In the genomic region with DNA sequence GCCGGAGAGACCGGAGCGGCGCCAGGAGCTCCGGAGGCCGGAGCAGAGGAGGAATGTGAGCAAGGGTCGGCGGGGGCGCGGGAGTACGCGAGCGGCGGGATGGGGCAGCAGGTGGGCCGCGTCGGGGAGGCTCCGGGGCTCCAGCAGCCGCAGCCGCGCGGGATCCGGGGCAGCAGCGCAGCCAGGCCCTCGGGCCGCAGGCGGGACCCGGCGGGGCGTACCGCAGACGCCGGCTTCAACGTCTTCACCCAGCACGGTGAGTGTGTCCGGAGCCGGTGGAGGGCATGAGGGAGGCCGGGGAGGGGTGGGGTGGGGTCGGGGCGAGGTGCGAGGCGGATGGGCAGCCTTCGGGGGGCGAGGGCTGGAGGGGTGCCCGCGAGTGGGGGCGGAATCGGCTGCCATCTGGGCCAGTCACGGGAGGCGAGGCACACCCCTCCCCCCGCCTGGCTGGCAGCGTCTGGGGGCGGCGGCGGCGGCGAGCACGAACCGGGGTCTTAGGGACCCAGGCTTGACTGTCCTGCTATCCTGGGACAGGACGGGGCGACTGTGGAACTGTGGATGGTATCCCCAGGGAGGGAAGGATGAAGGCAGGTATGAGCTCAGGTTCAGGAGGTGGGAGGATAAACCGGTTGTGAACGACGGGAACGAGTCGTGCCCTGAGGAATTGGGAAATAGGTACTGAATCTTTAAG, we compare ENCODE assay signal across 7 mouse cellular contexts. TPM values are rescaled to one million over a fixed set of nuclear protein-coding genes. Genes with fewer than 3 reads are reported as not detected.
A peak's percentile ranks its signal among the peaks of the same experiment; 100 is the strongest.
DNase-seq lines count a peak whose midpoint lies in the region; ATAC-seq and TF ChIP-seq lines count a peak whose summit lies in the region.

No protein-coding gene starts in this region.

- WGBS in intestine, embryonic 16.5 days, result under 1% methylated on average over 48 of the region's 66 CpGs
- WGBS in limb, embryonic 10.5 days, result under 1% methylated on average over 65 of the region's 66 CpGs
- WGBS in midbrain, embryonic 11.5 days, result under 1% methylated on average over 59 of the region's 66 CpGs
- under 1% methylated on average over 64 of the region's 66 CpGs for WGBS in spleen, adult 2 months

- no peak for TF ChIP-seq CTCF in spleen, adult 2 months (IDR thresholded peaks at IDR 0.05; ENCODE audit: extremely low read depth, insufficient read depth, insufficient read length, insufficient replicate concordance)

- H3K9ac ChIP-seq in intestine, embryonic 16.5 days (ENCODE audit: low read depth, low read length), result peak overlapping the region; percentile 97
- H3K9ac ChIP-seq in midbrain, embryonic 11.5 days (ENCODE audit: low read length), result peak overlapping the region; percentile 98

- H3K4me3 ChIP-seq in intestine, embryonic 16.5 days (ENCODE audit: low read length), result peak overlapping the region; percentile 80
- peak overlapping the region; percentile 98 for H3K4me3 ChIP-seq in limb, embryonic 10.5 days
- H3K4me3 ChIP-seq in midbrain, embryonic 11.5 days (ENCODE audit: low read depth, low read length), result peak overlapping the region; percentile 94
- peak overlapping the region; percentile 85 for H3K4me3 ChIP-seq in spleen, adult 2 months (ENCODE audit: extremely low read depth, insufficient read depth, insufficient read length)

- DNase-seq in adrenal gland, adult 2 months, result peak; percentile 78
- DNase-seq in embryo, embryonic 10 days (ENCODE audit: low spot score), result peak; percentile 50
- DNase-seq in gastrocnemius, postnatal 25 days, result peak; percentile 27
- peak; percentile 79 for DNase-seq in limb, embryonic 10.5 days (ENCODE audit: low spot score)
- DNase-seq in midbrain, embryonic 11.5 days (ENCODE audit: low spot score, missing footprints), result peak; percentile 97
- DNase-seq in spleen, adult 2 months (ENCODE audit: low read depth in 1 of 2, low spot score in 2 of 2), result peak in 1 of 2 experiments; percentile 43

- no peaks in the 10 kb centered on the region for H3K9me3 ChIP-seq in intestine, embryonic 16.5 days (ENCODE audit: control insufficient read depth, low read length)
- H3K9me3 ChIP-seq in limb, embryonic 10.5 days (replicated peaks), result no peaks in the 10 kb centered on the region
- H3K9me3 ChIP-seq in midbrain, embryonic 11.5 days (ENCODE audit: control insufficient read depth, low read length), result no peaks in the 10 kb centered on the region

- H3K27ac ChIP-seq in intestine, embryonic 16.5 days (ENCODE audit: low read length), result peak overlapping the region; percentile 84
- H3K27ac ChIP-seq in limb, embryonic 10.5 days, result peak overlapping the region; percentile 99
- H3K27ac ChIP-seq in midbrain, embryonic 11.5 days (ENCODE audit: low read depth, low read length), result peak overlapping the region; percentile 82
- peak overlapping the region; percentile 78 for H3K27ac ChIP-seq in spleen, adult 2 months (ENCODE audit: insufficient read depth, low read length)

- H3K4me1 ChIP-seq in intestine, embryonic 16.5 days (ENCODE audit: control insufficient read depth, insufficient read depth, low read length), result peaks cover 9% of the 10 kb centered on the region
- peaks cover 14% of the 10 kb centered on the region for H3K4me1 ChIP-seq in limb, embryonic 10.5 days
- 0 out of 2 replicates have a peak, but pooled peaks cover 2% of the 10 kb centered on the region for H3K4me1 ChIP-seq in midbrain, embryonic 11.5 days (ENCODE audit: control insufficient read depth, insufficient read depth, low read length)
- H3K4me1 ChIP-seq in spleen, adult 2 months (ENCODE audit: control insufficient read depth, insufficient read depth, insufficient read length), result no peaks in the 10 kb centered on the region; the same call in 1 of the 2 replicates

- ATAC-seq in intestine, embryonic 16.5 days, result peak; percentile 63
- ATAC-seq in midbrain, embryonic 11.5 days (ENCODE audit: low FRiP score), result peak; percentile 75

- H3K36me3 ChIP-seq in intestine, embryonic 16.5 days (ENCODE audit: control insufficient read depth, insufficient read depth, low read length), result no peaks in the 10 kb centered on the region
- no peaks in the 10 kb centered on the region for H3K36me3 ChIP-seq in limb, embryonic 10.5 days
- no peaks in the 10 kb centered on the region for H3K36me3 ChIP-seq in midbrain, embryonic 11.5 days (ENCODE audit: control insufficient read depth, insufficient read depth, low read length)
- H3K36me3 ChIP-seq in spleen, adult 2 months (ENCODE audit: control insufficient read depth, insufficient read depth, low read length), result no peaks in the 10 kb centered on the region

- no peak for TF ChIP-seq POLR2A in spleen, adult 2 months (IDR thresholded peaks at IDR 0.05; ENCODE audit: low read depth, low read length)

- H3K4me2 ChIP-seq in intestine, embryonic 16.5 days (ENCODE audit: low read depth, low read length), result peak overlapping the region; percentile 81
- peak overlapping the region; percentile 66 for H3K4me2 ChIP-seq in midbrain, embryonic 11.5 days

- H3K27me3 ChIP-seq in intestine, embryonic 16.5 days (replicated peaks; ENCODE audit: control insufficient read depth, insufficient read depth, low read length), result no peaks in the 10 kb centered on the region
- H3K27me3 ChIP-seq in limb, embryonic 10.5 days (ENCODE audit: low read depth, poor library complexity, severe bottlenecking), result no peaks in the 10 kb centered on the region
- H3K27me3 ChIP-seq in midbrain, embryonic 11.5 days (ENCODE audit: control insufficient read depth, insufficient read depth, low read length), result no peaks in the 10 kb centered on the region
- no peaks in the 10 kb centered on the region for H3K27me3 ChIP-seq in spleen, adult 2 months (ENCODE audit: control insufficient read depth, insufficient read depth, low read length)

RNA-seq across cellular contexts. Expression of gene Abl2, which starts 0.5 kb away (rescaled TPM):
- total RNA-seq in adrenal gland, adult 2 months (2021), result 10 to 100 TPM; 19.6 to 22.1 TPM
- 4.6 and 6.1 TPM in 2 replicates for polyA plus RNA-seq in adrenal gland, adult 2 months (2012; rRNA removed)
- total RNA-seq in gastrocnemius, postnatal 25 days (2021), result 10 to 100 TPM; 15.6 to 17.3 TPM
- polyA plus RNA-seq in intestine, embryonic 16.5 days (2015; fragmentation: Nextera tagmentation; extraction: Ambion mirVana), result 2.2 and 2.7 TPM in 2 replicates
- polyA plus RNA-seq in limb, embryonic 10.5 days (2016; fragmentation: Nextera tagmentation; extraction: Ambion mirVana), result 5.2 and 6.0 TPM in 2 replicates
- 4.8 and 4.9 TPM in 2 replicates for polyA plus RNA-seq in midbrain, embryonic 11.5 days (2014; fragmentation: Nextera tagmentation; extraction: Ambion mirVana)
- 8.1 and 11.0 TPM in 2 replicates for polyA plus RNA-seq in spleen, adult 2 months (2012; rRNA removed)

RNA-seq across cellular contexts. Expression of gene Gm10031, which starts 35.3 kb away (rescaled TPM):
- 10 to 100 TPM; 37.5 to 44.6 TPM for total RNA-seq in adrenal gland, adult 2 months (2021)
- 13.3 and 20.3 TPM in 2 replicates for polyA plus RNA-seq in adrenal gland, adult 2 months (2012; rRNA removed)
- total RNA-seq in gastrocnemius, postnatal 25 days (2021), result 10 to 100 TPM; 37.0 to 40.9 TPM
- 0.26 and 0.48 TPM in 2 replicates for polyA plus RNA-seq in intestine, embryonic 16.5 days (2015; fragmentation: Nextera tagmentation; extraction: Ambion mirVana)
- polyA plus RNA-seq in limb, embryonic 10.5 days (2016; fragmentation: Nextera tagmentation; extraction: Ambion mirVana), result 0.24 and 0.28 TPM in 2 replicates
- polyA plus RNA-seq in midbrain, embryonic 11.5 days (2014; fragmentation: Nextera tagmentation; extraction: Ambion mirVana), result 0.44 and 0.74 TPM in 2 replicates
- polyA plus RNA-seq in spleen, adult 2 months (2012; rRNA removed), result 15.4 and 17.3 TPM in 2 replicates
